Mouse (Mus musculus): ENCODE data around the gene Akap6.

DNA sequence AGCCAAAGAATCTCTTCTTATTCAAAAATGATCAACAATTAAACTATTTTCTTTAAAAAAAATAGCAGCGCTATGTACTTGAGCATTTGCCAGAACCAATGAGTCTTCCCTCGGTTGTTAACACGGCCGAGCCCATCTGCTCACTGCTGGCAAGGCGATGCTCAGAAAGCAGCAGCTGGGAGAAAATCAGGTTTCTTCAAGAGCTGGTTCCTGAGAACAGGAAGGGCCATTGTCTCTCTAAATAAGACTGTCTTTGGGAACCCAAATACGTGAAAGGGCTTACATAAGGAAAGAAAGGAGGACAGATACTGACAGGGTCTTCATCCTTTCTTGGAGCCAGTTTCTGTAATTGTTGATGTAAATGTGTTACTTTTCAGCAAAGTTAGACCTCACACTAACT lies 75.2 kb downstream of the Akap6 start:
- no peak for TF ChIP-seq MAX (IDR thresholded peaks at IDR 0.05; ENCODE audit: low read depth)
- TF ChIP-seq POLR2A (IDR thresholded peaks at IDR 0.05; ENCODE audit: insufficient read length, low read depth): no peak

Data from myocyte (in vitro differentiated cells).